Mouse (Mus musculus) thymus, adult 2 months (tissue): ENCODE data around the gene Scpep1.

Experiments used
- CTCF ChIP-seq: fragments of 200-500 bp; IDR thresholded peaks from 2 replicates; pipeline ENCODE4 v1.5.1; 2012; ENCODE audit warnings: mild to moderate bottlenecking, control low read depth, low read length, moderate library complexity, borderline replicate concordance; ENCODE audit not compliant: control insufficient read depth, poor library complexity, insufficient read depth; ENCODE audit errors: extremely low read depth
- POLR2A ChIP-seq: fragments of 200-500 bp; IDR thresholded peaks from 2 replicates; pipeline ENCODE4 v1.6.1; 2012; ENCODE audit warnings: mild to moderate bottlenecking, low read length, control low read depth, moderate library complexity; ENCODE audit not compliant: control insufficient read depth, poor library complexity, insufficient read depth; ENCODE audit errors: extremely low read depth

GRCm38 (mm10) chr11:88933030-88933429 is 22.2 kb downstream of the Scpep1 start:
- no peak for TF ChIP-seq CTCF
- no peak for TF ChIP-seq POLR2A
